Mouse (Mus musculus) C2C12 (cell line): ENCODE measurements around the gene Mief1.

Experiments
- CEBPB ChIP-seq: IDR thresholded peaks from one replicate; pipeline ENCODE4 v1.6.1; 2011; ENCODE audit warnings: low read depth, mild to moderate bottlenecking, control low read depth, moderate library complexity
- CTCF ChIP-seq: IDR thresholded peaks from one replicate; pipeline ENCODE4 v1.5.1; 2011; ENCODE audit not compliant: control insufficient read depth, insufficient read depth, insufficient read length
- FOSL1 ChIP-seq: IDR thresholded peaks from one replicate; pipeline ENCODE4 v1.8.0; 2011; ENCODE audit warnings: mild to moderate bottlenecking, low read length; ENCODE audit not compliant: poor library complexity, insufficient read depth, severe bottlenecking
- MAX ChIP-seq: IDR thresholded peaks from one replicate; pipeline ENCODE4 v1.6.1; 2011; ENCODE audit warnings: mild to moderate bottlenecking, control low read depth
- MYOD1 ChIP-seq: IDR thresholded peaks from one replicate; pipeline ENCODE4 v1.6.1; 2011; ENCODE audit warnings: low read depth; ENCODE audit not compliant: control insufficient read depth, insufficient read length
- MYOG ChIP-seq: IDR thresholded peaks from one replicate; pipeline ENCODE4 v1.6.1; 2011; ENCODE audit not compliant: control insufficient read depth, insufficient read length; ENCODE audit errors: extremely low read depth
- USF1 ChIP-seq: IDR thresholded peaks from one replicate; pipeline ENCODE4 v1.6.1; 2011; ENCODE audit warnings: low read depth, mild to moderate bottlenecking, control low read depth, moderate library complexity

- TF ChIP-seq CTCF: peak; percentile 96
- TF ChIP-seq MAX: peak; percentile 79
- no peak for TF ChIP-seq MYOG
- no peak for TF ChIP-seq USF1
- TF ChIP-seq CEBPB: no peak
- TF ChIP-seq MYOD1: no peak
- TF ChIP-seq FOSL1: no peak
Measured at GRCm38 (mm10) chr15:80260677-80261076, 26.9 kb downstream of the Mief1 start.
